ENCODE assay signal across 8 mouse cellular contexts in the genomic region with DNA sequence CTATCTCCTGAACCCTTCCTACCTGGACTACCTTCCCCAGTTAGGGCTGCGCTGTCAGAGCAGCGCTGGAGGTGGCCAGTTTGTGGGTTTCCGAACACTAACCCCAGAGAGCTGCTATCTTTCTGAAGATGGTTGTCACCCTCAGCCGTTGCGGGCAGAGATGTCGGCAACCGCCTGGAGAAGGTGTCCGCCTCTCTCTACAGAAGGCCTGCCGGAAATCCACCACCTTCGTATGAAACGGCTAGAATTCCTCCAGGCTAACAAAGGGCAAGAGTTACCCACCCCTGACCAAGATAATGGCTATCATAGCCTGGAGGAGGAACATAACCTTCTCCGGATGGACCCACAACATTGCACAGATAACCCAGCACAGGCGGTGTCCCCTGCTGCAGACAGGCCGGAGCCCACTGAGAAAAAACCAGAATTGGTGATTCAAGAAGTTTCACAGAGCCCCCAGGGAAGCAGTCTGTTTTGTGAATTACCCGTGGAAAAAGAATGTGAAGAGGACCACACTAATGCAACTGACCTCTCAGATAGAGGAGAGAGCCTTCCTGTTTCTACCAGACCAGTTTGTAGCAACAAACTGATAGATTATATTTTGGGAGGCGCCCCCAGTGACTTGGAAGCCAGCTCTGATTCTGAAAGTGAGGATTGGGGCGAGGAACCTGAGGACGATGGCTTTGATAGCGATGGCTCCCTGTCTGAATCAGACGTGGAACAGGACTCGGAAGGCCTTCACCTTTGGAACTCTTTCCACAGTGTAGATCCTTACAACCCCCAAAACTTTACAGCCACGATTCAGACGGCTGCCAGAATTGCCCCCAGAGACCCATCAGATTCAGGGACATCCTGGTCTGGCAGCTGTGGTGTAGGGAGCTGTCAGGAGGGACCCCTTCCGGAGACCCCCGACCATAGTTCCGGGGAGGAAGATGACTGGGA. TPM values are rescaled to one million over a fixed set of nuclear protein-coding genes. Genes with fewer than 3 reads are reported as not detected.
DNase-seq lines count a peak whose midpoint lies in the region; ATAC-seq and TF ChIP-seq lines count a peak whose summit lies in the region.

No protein-coding gene starts in this region.

- peak overlapping the region; percentile 87 for H3K4me3 ChIP-seq in kidney, adult 2 months (ENCODE audit: insufficient read depth, low read depth, low read length)
- peak overlapping the region; percentile 96 for H3K4me3 ChIP-seq in heart, embryonic 12.5 days
- peak overlapping the region; percentile 94 for H3K4me3 ChIP-seq in limb, embryonic 15.5 days

- no peak for TF ChIP-seq POLR2A in kidney, adult 2 months (IDR thresholded peaks at IDR 0.05; ENCODE audit: low read depth, low read length)

- H3K9me3 ChIP-seq in heart, embryonic 12.5 days (replicated peaks), result no peaks in the 10 kb centered on the region
- no peaks in the 10 kb centered on the region for H3K9me3 ChIP-seq in limb, embryonic 15.5 days

- TF ChIP-seq CTCF in kidney, adult 2 months (conservative IDR thresholded peaks at IDR 0.05; ENCODE audit: insufficient read depth, insufficient read length, low read depth, low read length), result no peak

- H3K4me2 ChIP-seq in heart, embryonic 12.5 days, result peak overlapping the region; percentile 99
- peak overlapping the region; percentile 90 for H3K4me2 ChIP-seq in limb, embryonic 15.5 days

- DNase-seq in kidney, adult 2 months, result peak; percentile 28
- DNase-seq in kidney, postnatal 4 days, result no peak
- peak; percentile 21 for DNase-seq in adrenal gland, postnatal 14 days
- peak; percentile 16 for DNase-seq in splenic B cell, adult 2 months (ENCODE audit: low read depth, low spot score)
- no peak for DNase-seq in right cerebral cortex, postnatal 14 days
- no peak for DNase-seq in gastrocnemius, postnatal 4 days (ENCODE audit: low spot score in 2 of 2)

- H3K4me1 ChIP-seq in kidney, adult 2 months (ENCODE audit: control insufficient read depth, insufficient read depth, low read length), result peaks cover 10% of the 10 kb centered on the region; the same call in 1 of the 2 replicates
- H3K4me1 ChIP-seq in heart, embryonic 12.5 days (replicated peaks), result peaks cover 32% of the 10 kb centered on the region
- peaks cover 39% of the 10 kb centered on the region for H3K4me1 ChIP-seq in limb, embryonic 15.5 days

- no peak for ATAC-seq in heart, embryonic 12.5 days (ENCODE audit: insufficient number of reproducible peaks, low FRiP score)
- ATAC-seq in limb, embryonic 15.5 days (ENCODE audit: insufficient number of reproducible peaks, low FRiP score, low TSS enrichment, low read depth), result no peak

- WGBS in kidney, adult 2 months, result 2% methylated on average over 26 of the region's 26 CpGs
- 5% methylated on average over 26 of the region's 26 CpGs for WGBS in heart, embryonic 12.5 days
- 8% methylated on average over 26 of the region's 26 CpGs for WGBS in limb, embryonic 15.5 days

- H3K36me3 ChIP-seq in kidney, adult 2 months (ENCODE audit: control insufficient read depth, insufficient read depth, low read length), result peaks cover 3% of the 10 kb centered on the region; the same call in 1 of the 2 replicates
- peaks cover 34% of the 10 kb centered on the region for H3K36me3 ChIP-seq in heart, embryonic 12.5 days
- peaks cover 12% of the 10 kb centered on the region for H3K36me3 ChIP-seq in limb, embryonic 15.5 days
- peaks cover 16% of the 10 kb centered on the region; the same call in 1 of the 2 replicates for H3K36me3 ChIP-seq in splenic B cell, adult 2 months (ENCODE audit: control insufficient read depth, insufficient read depth, low read length, poor library complexity, severe bottlenecking)

- H3K9ac ChIP-seq in heart, embryonic 12.5 days, result peak overlapping the region; percentile 98
- H3K9ac ChIP-seq in limb, embryonic 15.5 days, result peak overlapping the region; percentile 91

- H3K27ac ChIP-seq in kidney, adult 2 months (ENCODE audit: insufficient read depth, low read depth, low read length), result peak overlapping the region; percentile 97
- peak overlapping the region; percentile 98 for H3K27ac ChIP-seq in heart, embryonic 12.5 days (ENCODE audit: poor library complexity, severe bottlenecking)
- peak overlapping the region; percentile 97 for H3K27ac ChIP-seq in limb, embryonic 15.5 days

- H3K27me3 ChIP-seq in kidney, adult 2 months (replicated peaks; ENCODE audit: control insufficient read depth, insufficient read depth, low read length), result no peaks in the 10 kb centered on the region
- no peaks in the 10 kb centered on the region for H3K27me3 ChIP-seq in heart, embryonic 12.5 days (replicated peaks)
- no peaks in the 10 kb centered on the region for H3K27me3 ChIP-seq in limb, embryonic 15.5 days
- H3K27me3 ChIP-seq in splenic B cell, adult 2 months (ENCODE audit: control insufficient read depth, insufficient read depth, low read length, poor library complexity, severe bottlenecking), result no peaks in the 10 kb centered on the region

RNA-seq across cellular contexts. Expression of gene Ppp1r15b, which starts 1.7 kb away (rescaled TPM):
- 22.2 and 23.9 TPM in 2 replicates for polyA plus RNA-seq in kidney, adult 2 months (2012; rRNA removed)
- total RNA-seq in adrenal gland, postnatal 14 days (2021), result 84.9 and 95.0 TPM in 2 replicates
- 42.3 and 46.2 TPM in 2 replicates for polyA plus RNA-seq in heart, embryonic 12.5 days (2016; fragmentation: Nextera tagmentation; extraction: Ambion mirVana)
- 34.5 and 36.6 TPM in 2 replicates for polyA plus RNA-seq in limb, embryonic 15.5 days (2015; fragmentation: Nextera tagmentation; extraction: Ambion mirVana)
- 10 to 100 TPM; 46.0 to 49.1 TPM for total RNA-seq in gastrocnemius, postnatal 4 days (2021)

RNA-seq across cellular contexts. Expression of gene Plekha6, which starts 31.4 kb away (rescaled TPM):
- 91.4 and 98.1 TPM in 2 replicates for polyA plus RNA-seq in kidney, adult 2 months (2012; rRNA removed)
- total RNA-seq in adrenal gland, postnatal 14 days (2021), result 15.4 and 21.6 TPM in 2 replicates
- polyA plus RNA-seq in heart, embryonic 12.5 days (2016; fragmentation: Nextera tagmentation; extraction: Ambion mirVana), result 18.7 and 19.4 TPM in 2 replicates
- 3.9 and 4.6 TPM in 2 replicates for polyA plus RNA-seq in limb, embryonic 15.5 days (2015; fragmentation: Nextera tagmentation; extraction: Ambion mirVana)
- total RNA-seq in gastrocnemius, postnatal 4 days (2021), result 10 to 100 TPM; 12.6 to 14.4 TPM

Comparison
In these comparisons a context has a peak if more than half of its experiments do, and no peak if none do; other contexts are left out.
1. DNase-seq: peak in kidney, adult 2 months (single experiment), adrenal gland, postnatal 14 days (single experiment) and splenic B cell, adult 2 months (single experiment); none in kidney, postnatal 4 days (0 of 2), right cerebral cortex, postnatal 14 days (single experiment) and gastrocnemius, postnatal 4 days (0 of 2).
2. Peak in every context shown above with its lines, with median percentiles within 50 percentile points of each other: H3K27ac ChIP-seq and H3K4me3 ChIP-seq.